Mouse (Mus musculus) midbrain, embryonic 16.5 days (tissue): ENCODE measurements at regions not wholly inside any gene's neighbourhood (a gene's known extent, or its start where the extent isn't known, plus 50 kb on each side); places are given as distances from the start of the nearest gene placed in this dataset.

ENCODE experiments used
- ATAC-seq: fragments of 200-750 bp; cut with Nextera tagmentation; 2 replicates; pipeline ENCODE4 v1.8.0; 2017; ENCODE audit warnings: moderate TSS enrichment
- H3K27ac ChIP-seq: fragments of 300-500 bp; sonication (generic); 2 replicates; pipeline ENCODE4 v1.5.1; 2014; ENCODE audit warnings: mild to moderate bottlenecking, low read length, mixed read lengths
- H3K27me3 ChIP-seq: fragments of 300-500 bp; sonication (generic); 2 replicates; pipeline ENCODE4 v1.6.1; 2014; ENCODE audit warnings: low read depth, low read length, mixed read lengths; ENCODE audit not compliant: control insufficient read depth, insufficient read depth
- H3K36me3 ChIP-seq: fragments of 300-500 bp; sonication (generic); 2 replicates; pipeline ENCODE4 v1.6.1; 2014; ENCODE audit warnings: mild to moderate bottlenecking, low read length, moderate library complexity, mixed read lengths; ENCODE audit not compliant: control insufficient read depth, insufficient read depth
- H3K4me1 ChIP-seq: fragments of 300-500 bp; sonication (generic); 2 replicates; pipeline ENCODE4 v1.6.1; 2014; ENCODE audit warnings: mild to moderate bottlenecking, low read length, mixed read lengths; ENCODE audit not compliant: control insufficient read depth, insufficient read depth
- H3K4me2 ChIP-seq: fragments of 300-500 bp; sonication (generic); 2 replicates; pipeline ENCODE4 v1.6.1; 2014; ENCODE audit warnings: mild to moderate bottlenecking, low read length, mixed read lengths
- H3K4me3 ChIP-seq: fragments of 300-500 bp; sonication (generic); 2 replicates; pipeline ENCODE4 v1.5.1; 2014; ENCODE audit warnings: low read depth, mild to moderate bottlenecking, low read length, moderate library complexity, mixed read lengths
- H3K9ac ChIP-seq: fragments of 300-500 bp; sonication (generic); 2 replicates; pipeline ENCODE4 v1.6.1; 2014; ENCODE audit warnings: low read depth, low read length, mixed read lengths
- H3K9me3 ChIP-seq: fragments of 300-500 bp; sonication (generic); replicated peaks from 2 replicates; pipeline ENCODE4 v1.6.1; 2014; ENCODE audit warnings: mild to moderate bottlenecking, low read length, mixed read lengths; ENCODE audit not compliant: control insufficient read depth, poor library complexity, severe bottlenecking
- WGBS: fragments of 180-500 bp; shearing (Covaris S2); extraction: QIAGEN DNeasy Blood & Tissue Kit; methylation state at CpG from one replicate; pipeline ENCODE4 v1.1.7; 2014; 5-methylcytosine and 5-hydroxymethylcytosine counted together

DNA sequence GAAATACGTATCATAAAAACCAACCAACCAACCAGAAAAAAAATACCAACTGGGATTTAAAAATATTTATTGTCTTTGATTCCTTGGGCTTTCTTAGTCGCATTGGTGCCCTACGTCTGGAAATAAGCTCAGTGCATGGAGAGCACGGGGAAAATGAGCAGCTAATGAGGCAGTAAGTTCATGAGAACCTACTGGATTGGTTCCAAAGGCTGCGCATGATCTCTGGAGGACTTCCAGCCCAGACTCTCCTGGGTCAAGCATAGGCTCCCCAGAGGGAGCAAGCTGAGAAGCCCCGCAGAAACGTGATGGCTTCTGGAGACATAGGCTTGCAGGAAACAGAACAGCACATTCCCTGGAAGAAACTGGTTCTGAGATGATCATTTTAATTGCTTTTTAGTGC, 83.4 kb upstream of the Magi3 start:
- ATAC-seq = no peak
- WGBS = 72% methylated on average over 7 of the region's 7 CpGs
- peaks cover 3% of the 10 kb centered on the region; the same call in 1 of the 2 replicates for H3K4me1 ChIP-seq
- no peaks in the 10 kb centered on the region for H3K9me3 ChIP-seq
- H3K36me3 ChIP-seq = no peaks in the 10 kb centered on the region
- no peak overlapping the region for H3K27ac ChIP-seq
- H3K27me3 ChIP-seq = no peaks in the 10 kb centered on the region
- H3K4me2 ChIP-seq = no peak overlapping the region
- H3K4me3 ChIP-seq = no peak overlapping the region
- no peak overlapping the region for H3K9ac ChIP-seq

DNA sequence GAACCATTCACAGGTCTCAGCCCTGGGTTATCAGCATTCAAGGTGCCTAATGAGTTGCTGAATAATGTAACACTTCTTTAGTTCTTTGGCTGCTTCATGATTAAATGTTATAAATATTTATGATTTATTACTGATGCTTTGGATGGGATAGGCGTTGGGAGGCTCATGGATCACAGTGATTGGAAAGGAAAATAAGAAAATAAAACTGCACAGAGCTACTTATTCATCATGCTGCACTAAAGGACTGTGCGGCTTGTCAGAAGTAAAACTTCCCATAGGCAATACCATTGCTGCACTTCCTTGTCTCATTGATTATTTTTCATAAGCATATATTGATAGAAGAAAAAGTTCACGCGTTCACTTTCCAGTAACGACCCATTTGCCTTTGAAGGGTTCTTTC, 80.0 kb upstream of the Magi3 start:
- Histone ChIP-seq H3K9ac (no peak overlapping the region), H3K4me2 (no peak overlapping the region), H3K9me3 (no peaks in the 10 kb centered on the region), H3K27ac (no peak overlapping the region), H3K27me3 (no peaks in the 10 kb centered on the region), H3K4me1 (no peaks in the 10 kb centered on the region; the same call in 1 of the 2 replicates), H3K36me3 (no peaks in the 10 kb centered on the region), H3K4me3 (no peak overlapping the region)
- WGBS = 58% methylated on average over 5 of the region's 5 CpGs
- ATAC-seq = peak; percentile 51

DNA sequence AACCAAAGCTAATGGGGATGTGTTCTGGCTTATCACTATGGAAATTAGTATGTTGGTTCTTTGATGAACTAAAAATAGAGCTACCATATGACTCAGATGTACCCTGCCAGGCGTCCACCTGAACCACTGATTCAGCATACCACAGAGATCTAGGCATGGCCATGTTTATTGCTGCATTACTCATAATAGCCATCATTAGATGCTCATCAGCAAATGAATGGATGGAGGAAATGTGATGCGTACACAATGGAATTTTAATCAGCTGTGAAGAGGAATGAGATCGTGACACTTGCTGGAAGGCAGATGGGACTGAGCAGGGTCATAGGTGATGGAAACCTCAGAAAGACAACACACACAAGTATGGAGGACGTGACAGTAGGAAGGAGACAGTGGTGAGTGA, 78.7 kb upstream of the Magi3 start:
- Histone ChIP-seq H3K36me3 (no peaks in the 10 kb centered on the region), H3K9me3 (no peaks in the 10 kb centered on the region), H3K27me3 (no peaks in the 10 kb centered on the region), H3K9ac (no peak overlapping the region), H3K4me2 (no peak overlapping the region), H3K27ac (no peak overlapping the region), H3K4me3 (no peak overlapping the region), H3K4me1 (peaks cover 2% of the 10 kb centered on the region; the same call in 1 of the 2 replicates)
- 47% methylated on average over 4 of the region's 4 CpGs for WGBS
- no peak for ATAC-seq

DNA sequence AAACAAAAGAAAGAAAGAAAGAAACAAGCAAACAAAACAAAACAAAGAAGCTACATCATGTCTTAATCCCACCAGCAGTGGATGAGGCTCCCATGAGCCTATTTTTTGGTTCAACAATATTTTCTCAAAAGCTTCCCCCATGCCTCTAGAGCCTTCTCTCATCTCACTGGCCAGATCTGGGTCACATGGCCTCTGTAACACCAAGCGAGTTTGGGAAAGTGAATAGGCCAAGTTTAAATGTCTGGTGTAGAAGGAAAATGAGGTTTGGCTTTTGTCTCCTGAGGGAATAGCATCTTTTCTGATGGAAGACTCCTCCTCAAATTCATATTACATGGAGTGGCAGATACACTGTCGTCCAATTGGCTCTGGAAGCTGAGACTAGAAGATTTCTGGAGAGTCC, 78.2 kb upstream of the Magi3 start:
- no peak for ATAC-seq
- no peak overlapping the region for H3K9ac ChIP-seq
- H3K4me3 ChIP-seq = no peak overlapping the region
- H3K27me3 ChIP-seq = no peaks in the 10 kb centered on the region
- 87% methylated on average over 2 of the region's 2 CpGs for WGBS
- H3K4me2 ChIP-seq = no peak overlapping the region
- no peaks in the 10 kb centered on the region for H3K36me3 ChIP-seq
- H3K9me3 ChIP-seq = no peaks in the 10 kb centered on the region
- no peak overlapping the region for H3K27ac ChIP-seq
- H3K4me1 ChIP-seq = peaks cover 2% of the 10 kb centered on the region; the same call in 1 of the 2 replicates

DNA sequence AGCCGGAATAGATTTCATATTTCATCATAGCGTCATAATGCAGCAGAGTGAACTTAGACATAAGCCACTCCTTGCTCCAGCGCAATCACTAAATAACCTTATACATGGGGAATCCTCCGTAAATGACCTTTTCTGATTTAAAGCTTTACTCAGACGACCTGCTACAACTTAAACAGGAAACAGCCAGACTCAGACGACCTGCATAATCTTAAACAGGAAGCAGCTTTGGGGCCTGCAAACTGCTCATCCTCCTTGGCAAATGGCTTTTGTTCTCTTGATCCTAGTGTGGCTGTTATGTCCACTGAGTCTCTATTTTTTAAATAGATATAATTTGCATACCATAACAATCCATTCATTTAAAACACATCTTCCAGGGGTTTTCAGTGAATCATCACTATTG, 76.9 kb upstream of the Magi3 start:
- WGBS = 73% methylated on average over 6 of the region's 6 CpGs
- H3K27ac ChIP-seq = no peak overlapping the region
- no peak overlapping the region for H3K4me2 ChIP-seq

DNA sequence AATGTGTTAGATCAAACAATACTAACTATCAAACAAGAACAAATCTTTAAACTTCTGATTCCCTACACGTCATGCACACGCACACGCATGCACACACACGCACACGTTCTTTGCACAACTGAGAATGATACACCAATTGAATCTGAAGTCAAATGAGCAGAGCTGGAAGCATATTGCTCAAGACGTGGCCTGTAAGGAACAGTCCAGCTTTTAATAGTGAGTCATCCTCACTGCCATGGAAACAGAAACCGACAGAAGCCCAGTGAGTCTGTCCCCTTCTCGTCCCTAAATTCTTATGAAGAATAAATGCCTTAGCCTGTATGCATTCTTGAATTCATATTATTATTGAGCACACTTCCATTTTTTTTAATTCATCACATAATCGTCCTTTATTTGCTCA, 75.7 kb upstream of the Magi3 start:
- no peak overlapping the region for H3K4me2 ChIP-seq
- WGBS = 59% methylated on average over 9 of the region's 9 CpGs
- ATAC-seq = no peak

More for the DNA sequence above, 76.9 kb upstream of the Magi3 start:
- no peak overlapping the region for H3K9ac ChIP-seq
- ATAC-seq = no peak
- no peak overlapping the region for H3K4me3 ChIP-seq
- no peaks in the 10 kb centered on the region for H3K36me3 ChIP-seq
- H3K9me3 ChIP-seq = no peaks in the 10 kb centered on the region
- H3K4me1 ChIP-seq = peaks cover 2% of the 10 kb centered on the region; the same call in 1 of the 2 replicates
- no peaks in the 10 kb centered on the region for H3K27me3 ChIP-seq

DNA sequence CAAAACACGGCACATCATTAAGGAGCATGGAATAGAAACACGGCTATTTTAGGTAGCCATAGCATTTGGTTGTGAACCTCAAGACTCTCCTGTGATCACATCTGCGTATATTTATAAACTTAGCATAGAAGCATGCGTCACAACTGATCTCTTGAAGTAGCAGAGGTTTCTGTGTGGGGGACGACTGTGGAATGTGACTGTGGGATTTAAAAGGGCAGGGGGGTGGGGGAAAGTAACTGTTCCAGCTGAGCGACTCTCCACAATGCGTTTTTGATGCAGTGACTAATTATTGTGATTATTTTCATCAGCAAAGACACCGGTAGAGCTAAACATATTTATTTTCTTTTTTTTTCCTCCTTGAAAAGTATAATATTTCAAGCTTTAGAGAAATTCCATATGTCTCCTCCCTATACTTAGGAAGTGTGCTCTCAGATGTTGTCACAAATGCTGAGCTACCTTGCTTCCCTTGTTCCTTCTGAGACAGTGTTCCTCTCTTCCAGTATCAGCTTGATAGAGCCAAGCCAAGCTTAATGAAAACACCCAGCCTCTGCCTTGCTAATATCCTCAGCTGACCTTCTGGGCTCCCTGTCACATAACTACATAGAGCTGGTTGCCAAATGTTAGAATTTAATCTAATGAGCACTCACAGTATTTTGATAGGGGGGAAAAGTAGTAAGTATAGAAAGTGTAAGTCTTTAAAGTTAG, 75.0 kb upstream of the Magi3 start:
- peaks cover 2% of the 10 kb centered on the region; the same call in 1 of the 2 replicates for H3K4me1 ChIP-seq
- WGBS = 25% methylated on average over 8 of the region's 8 CpGs
- H3K27me3 ChIP-seq = no peaks in the 10 kb centered on the region
- no peak overlapping the region for H3K4me2 ChIP-seq
- no peak for ATAC-seq
- H3K9ac ChIP-seq = no peak overlapping the region
- H3K9me3 ChIP-seq = no peaks in the 10 kb centered on the region
- no peaks in the 10 kb centered on the region for H3K36me3 ChIP-seq
- H3K4me3 ChIP-seq = no peak overlapping the region
- no peak overlapping the region for H3K27ac ChIP-seq

More for the DNA sequence above, 75.7 kb upstream of the Magi3 start:
- H3K9ac ChIP-seq = no peak overlapping the region
- H3K36me3 ChIP-seq = no peaks in the 10 kb centered on the region
- H3K4me3 ChIP-seq = no peak overlapping the region
- H3K27ac ChIP-seq = no peak overlapping the region
- H3K9me3 ChIP-seq = no peaks in the 10 kb centered on the region
- H3K4me1 ChIP-seq = peaks cover 2% of the 10 kb centered on the region; the same call in 1 of the 2 replicates
- no peaks in the 10 kb centered on the region for H3K27me3 ChIP-seq

DNA sequence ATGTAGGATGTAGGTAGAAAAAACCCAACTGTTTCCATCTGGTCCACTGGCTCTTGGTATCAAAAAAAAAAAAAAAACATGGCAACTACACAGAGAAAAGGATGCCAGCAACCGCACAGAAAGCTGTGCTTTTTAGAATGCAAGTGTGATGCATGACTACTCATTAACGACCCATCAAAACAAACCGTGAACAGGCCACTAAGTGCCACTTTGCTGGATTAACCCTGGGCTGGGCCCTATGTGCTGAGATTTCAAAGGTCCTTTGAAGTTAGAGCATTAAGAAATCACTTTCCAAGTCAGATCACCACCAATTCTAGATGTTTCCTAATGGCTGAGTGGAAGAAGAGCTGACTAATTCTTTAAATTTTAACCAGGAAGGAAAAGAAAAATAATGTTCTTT, 73.7 kb upstream of the Magi3 start:
- H3K27me3 ChIP-seq = no peaks in the 10 kb centered on the region
- no peak overlapping the region for H3K4me2 ChIP-seq
- H3K4me3 ChIP-seq = no peak overlapping the region
- H3K27ac ChIP-seq = no peak overlapping the region
- H3K9ac ChIP-seq = no peak overlapping the region
- H3K9me3 ChIP-seq = no peaks in the 10 kb centered on the region
- no peaks in the 10 kb centered on the region for H3K36me3 ChIP-seq
- WGBS = 19% methylated on average over 3 of the region's 3 CpGs
- peaks cover 2% of the 10 kb centered on the region; the same call in 1 of the 2 replicates for H3K4me1 ChIP-seq
- ATAC-seq = no peak

DNA sequence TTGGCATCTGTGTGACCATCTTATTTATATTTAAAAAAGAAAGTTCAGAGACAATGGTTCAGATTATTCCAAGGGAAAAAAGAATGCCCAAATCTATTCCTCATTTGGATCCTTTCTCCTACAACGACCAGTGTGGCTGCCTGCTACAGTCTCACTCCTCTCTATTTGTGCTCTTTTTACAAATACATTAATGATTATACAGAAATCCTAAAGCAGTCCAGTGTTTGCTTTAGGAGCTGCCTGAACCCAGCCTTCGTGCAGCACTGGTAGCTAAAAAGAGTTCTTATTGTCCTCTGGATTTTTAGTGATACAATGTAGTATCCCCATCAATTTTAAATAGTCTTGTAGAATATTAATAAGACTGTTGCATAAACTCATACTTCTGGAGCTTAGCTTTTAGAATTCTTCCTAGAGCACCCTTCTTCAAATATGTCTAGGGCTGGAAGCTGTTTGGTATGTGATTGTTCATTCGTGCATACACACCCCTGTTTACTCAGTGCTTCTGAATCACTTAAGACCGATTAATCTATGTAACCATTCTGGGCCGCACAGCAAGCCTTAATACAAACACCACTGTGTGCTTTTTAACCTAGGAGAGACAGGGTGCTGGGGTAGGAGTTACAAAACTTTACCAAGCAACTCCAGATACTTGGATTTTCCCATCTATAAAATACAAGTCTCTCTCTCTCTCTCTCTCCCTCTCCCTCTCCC, 69.0 kb upstream of the Magi3 start:
- Histone ChIP-seq H3K4me2 (no peak overlapping the region), H3K4me3 (no peak overlapping the region), H3K27ac (no peak overlapping the region), H3K9me3 (no peaks in the 10 kb centered on the region), H3K9ac (no peak overlapping the region), H3K27me3 (no peaks in the 10 kb centered on the region), H3K36me3 (no peaks in the 10 kb centered on the region), H3K4me1 (no peaks in the 10 kb centered on the region)
- ATAC-seq = no peak
- WGBS = 50% methylated on average over 5 of the region's 5 CpGs
